Mouse (Mus musculus) cerebellum, adult 8-10 months (tissue): ENCODE results near the gene Lemd1.
A peak's percentile ranks its signal among the peaks of the same experiment; 100 is the strongest.

ENCODE experiments used
- DNase-seq: peaks from one replicate; pipeline ENCODE4 v3.0.0; 2022

The Lemd1 gene

DNA sequence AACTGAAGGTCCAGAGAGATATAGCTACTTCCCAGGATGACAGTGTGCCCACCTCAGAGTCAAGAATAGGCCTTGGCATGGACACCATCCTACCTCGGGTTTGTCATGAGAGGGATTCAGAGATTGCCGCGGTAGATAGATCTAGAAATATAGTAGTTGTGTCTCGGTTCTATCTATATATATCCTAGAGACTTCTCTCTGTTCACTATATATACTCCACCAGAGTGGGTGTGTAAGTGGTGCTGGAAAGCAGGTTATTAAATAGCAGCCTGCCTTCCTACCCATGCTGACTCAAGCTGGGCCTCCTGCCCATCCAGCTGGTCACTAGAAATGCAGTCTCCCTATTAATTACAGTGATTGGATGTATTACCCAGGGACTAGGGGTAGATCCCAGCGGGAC, 11.5 kb downstream of the Lemd1 start:
- no peak for DNase-seq

GRCm38 (mm10) chr1:132205958-132206357, 14.7 kb downstream of the Lemd1 start:
- DNase-seq = no peak

- no peak for DNase-seq
These were observed 15.6 kb downstream of the Lemd1 start for GRCm38 (mm10) chr1:132206828-132207227.

DNA sequence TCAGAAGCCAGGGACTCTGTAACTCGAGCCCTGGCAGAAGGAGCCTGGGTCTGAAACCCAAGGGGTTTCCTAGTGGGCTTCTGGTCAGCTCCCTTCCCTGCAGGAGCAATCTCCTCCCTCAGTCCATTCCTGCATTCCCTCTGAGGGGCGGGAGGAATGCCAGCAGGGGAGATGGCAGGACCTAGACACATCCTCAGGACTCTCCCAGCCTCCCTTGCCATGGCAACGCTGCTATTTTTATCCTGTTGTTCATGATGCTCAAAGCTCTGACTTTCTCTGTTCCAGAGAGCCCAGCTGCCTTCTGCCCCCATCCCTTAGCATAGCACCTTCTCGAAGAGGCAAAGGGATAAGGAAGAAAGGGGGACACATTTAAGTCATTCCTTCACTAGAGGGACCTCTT, 16.9 kb downstream of the Lemd1 start:
- DNase-seq = peak; percentile 50

DNA sequence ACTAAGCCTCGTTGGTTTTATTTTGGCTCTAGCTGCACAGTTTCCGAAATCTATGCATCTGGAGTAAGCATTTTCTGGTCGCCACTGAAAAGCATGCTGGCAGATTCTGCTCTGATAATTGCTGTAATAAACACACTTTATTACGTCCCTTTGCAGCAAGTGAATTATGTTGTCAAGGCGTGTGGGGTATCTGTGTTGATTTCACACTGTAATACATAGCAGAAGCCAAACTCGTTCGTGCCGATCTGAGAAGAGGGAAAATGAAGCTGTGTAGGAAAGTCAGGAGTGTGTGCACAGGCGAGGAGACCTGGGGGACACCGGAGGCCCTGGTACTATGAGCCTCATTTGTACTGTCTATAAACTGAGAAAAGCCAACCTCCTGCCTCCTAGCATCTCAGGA, 18.2 kb downstream of the Lemd1 start:
- no peak for DNase-seq

DNA sequence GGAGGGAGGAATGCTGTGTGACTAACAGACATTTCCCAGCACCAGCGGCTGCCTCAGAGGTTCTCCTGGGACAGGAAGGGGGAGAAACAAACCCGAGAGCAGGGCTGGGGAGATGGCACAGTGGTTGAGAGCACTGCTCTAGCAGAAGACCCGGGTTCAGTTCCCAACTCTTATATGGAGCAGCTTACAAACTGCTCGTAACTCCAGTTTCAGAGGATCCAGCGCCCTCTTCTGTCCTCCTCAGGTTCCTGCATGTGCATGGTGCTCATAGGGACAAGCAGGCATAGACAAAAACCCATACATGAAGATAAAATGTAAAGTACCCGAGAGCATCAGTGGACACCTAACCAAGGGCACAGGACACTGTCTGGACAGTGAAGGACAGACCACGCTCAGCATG, 19.7 kb downstream of the Lemd1 start:
- DNase-seq = no peak

GRCm38 (mm10) chr1:132211672-132212071, 20.4 kb downstream of the Lemd1 start:
- DNase-seq = no peak

DNA sequence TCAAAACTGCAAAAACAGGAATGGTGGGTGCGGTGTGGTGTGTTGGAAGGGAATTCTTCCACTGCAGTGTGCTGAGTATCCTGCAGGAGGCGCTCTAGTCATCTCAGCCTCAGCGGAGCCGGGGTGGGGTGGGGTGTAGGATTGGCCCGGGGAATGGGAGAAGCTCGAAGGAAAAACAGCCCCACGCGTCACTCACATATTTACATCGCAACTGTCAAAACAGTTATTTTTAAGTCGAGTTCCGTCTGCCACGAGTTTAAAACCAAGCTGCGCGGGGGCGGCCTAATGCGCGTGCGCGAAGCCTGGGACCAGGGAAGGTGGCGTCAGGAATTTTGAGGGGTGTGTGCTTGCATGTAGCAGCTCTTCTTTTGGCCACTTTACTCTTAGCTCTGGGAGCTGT, 21.0 kb downstream of the Lemd1 start:
- peak; percentile 52 for DNase-seq

DNA sequence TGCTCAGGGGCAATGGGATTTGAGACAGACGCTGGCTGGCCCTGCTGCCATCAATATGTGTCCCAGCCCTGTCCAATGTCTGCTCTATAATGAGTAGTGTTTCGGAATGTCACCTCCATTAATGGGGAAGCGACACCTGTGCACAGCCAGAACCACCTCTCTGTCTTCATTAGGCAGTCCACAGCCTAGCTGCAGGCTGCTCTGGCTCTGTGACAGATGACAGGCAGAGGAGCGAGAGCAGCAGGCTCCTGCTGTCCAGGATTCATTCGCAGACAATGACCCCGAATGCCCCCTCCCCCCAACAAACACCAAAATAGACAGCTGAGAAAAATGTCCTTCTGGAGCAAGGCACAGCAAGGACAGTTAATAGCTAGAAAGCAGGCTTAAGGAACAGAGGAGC, 21.8 kb downstream of the Lemd1 start:
- DNase-seq = no peak

DNA sequence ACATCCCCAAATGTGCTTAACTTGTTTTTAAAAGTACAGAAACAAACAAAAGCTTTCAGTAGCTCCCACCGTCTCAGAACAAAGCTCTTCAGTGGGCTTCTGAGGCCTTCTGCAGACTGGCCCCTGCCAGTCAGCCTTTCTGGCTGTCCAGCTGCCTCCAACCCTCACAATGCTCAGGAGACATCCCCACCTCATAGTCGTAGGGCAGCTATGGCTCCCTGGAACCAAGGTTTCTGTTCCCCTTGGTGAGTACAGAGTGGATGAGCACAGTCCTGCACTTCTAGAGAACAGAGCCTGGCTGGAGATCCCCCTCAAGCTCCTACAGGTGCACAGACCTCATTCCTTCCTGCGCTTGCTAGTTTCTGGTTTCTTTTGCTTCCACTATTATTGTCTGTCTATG, 25.0 kb downstream of the Lemd1 start:
- no peak for DNase-seq

DNA sequence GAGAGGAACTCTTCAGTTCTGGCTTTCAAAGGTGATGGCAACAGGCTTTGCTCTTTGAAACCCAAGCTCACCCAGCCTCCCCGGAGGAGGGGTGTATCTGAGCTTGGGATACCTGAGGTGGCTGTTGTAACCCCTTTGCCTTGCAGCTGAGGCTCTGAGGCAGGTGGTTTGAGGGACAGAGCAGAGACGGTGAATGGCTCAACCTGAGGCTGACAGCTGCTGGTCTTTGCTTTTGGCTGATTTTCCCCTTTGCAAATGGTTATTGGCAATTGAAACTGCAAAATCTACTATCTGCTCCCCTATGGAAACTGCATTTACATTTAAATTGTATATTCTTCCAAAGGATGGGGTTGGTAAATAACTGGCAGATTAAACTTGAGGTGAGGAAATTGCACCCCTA, 30.4 kb downstream of the Lemd1 start:
- no peak for DNase-seq

DNA sequence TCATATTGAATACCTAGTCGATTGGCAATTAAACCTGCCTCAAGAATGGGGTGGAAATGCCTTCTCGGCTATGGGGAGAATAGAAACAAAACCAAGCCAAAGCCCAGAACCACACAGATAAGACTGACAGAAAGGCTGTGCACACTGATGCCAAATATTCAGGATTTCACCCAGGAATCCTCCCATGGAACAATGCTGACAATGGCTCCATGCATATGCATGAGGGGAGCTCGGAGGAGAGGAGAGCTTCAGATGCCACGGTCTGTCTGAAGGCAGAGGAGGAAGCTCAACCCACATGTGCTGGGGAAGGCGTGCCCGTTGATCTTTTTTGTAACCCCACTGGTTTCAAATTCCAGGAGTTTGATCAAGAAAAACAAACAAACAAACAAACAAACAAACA, 30.9 kb downstream of the Lemd1 start:
- no peak for DNase-seq

- no peak for DNase-seq
These were observed 35.3 kb downstream of the Lemd1 start for GRCm38 (mm10) chr1:132226297-132227080.

- DNase-seq = no peak
These were observed 38.4 kb downstream of the Lemd1 start, which contains the start of gene Gm10188 for GRCm38 (mm10) chr1:132229667-132230066. Gm10188 (minus strand) TSS chr1:132229767.

DNA sequence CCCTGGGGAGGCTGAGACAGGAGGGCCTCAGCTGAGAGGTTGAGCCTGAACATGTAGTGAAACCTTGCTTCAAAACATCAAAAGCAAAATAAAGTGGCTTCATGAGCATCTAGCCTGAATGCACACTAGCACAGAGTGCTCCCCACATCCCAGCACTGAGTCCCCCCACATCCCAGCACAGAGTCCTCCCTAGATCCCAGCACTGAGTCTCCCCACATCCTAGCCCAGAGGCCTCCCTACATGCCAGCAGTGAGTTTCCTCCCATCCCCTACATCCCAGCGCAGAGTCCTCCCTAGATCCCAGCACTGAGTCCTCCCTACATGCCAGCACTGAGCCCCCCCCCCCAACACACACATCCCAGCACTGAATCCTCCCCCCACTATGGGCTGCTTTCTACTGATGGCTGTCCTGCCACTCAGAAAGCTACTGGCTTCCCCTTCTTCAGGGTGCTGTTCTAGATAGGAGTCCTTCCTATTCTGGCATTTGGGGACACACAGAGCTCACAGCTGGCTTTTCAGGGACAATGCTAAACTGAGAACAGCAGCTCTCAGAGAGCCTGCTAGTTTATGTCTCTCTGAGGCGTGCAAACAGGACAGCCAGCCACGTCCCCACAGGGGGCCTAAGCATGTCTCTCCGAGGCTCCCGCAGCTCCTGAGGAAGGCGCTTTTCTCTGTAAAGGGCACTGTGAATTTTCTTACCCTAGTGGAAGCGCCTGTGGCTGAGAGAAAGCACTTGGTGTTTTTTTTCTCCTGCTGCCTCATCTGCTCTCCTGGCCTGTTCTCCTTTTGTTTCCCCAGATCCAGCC, 40.4 kb downstream of the Lemd1 start:
- DNase-seq = no peak

- DNase-seq = no peak
These were observed 42.3 kb downstream of the Lemd1 start for GRCm38 (mm10) chr1:132233566-132233965.

DNA sequence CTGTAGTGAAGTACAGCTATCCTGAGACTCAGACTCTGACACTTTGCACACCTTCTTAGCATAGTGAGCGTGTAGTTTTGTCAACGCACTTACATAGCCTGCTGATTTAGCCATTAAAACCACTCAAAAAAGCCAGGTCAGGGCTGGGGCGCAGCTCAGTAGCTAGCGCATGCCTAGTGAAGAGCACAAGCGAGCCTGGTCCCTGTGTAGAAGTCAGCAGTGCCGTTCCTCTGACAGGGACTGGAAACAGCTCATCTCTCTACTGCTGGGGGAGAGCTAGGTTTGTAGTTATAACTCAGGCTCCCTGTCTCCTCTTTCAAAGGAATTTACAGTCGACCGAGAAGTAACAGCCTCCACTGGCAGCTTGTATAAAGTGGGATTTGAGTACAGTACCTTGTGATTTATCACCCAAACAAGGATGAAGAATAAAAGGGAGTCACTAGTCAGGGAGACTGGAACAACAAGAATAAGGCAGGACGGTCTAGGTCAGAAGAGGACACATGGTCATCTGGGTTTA, 43.6 kb downstream of the Lemd1 start:
- DNase-seq = no peak

DNA sequence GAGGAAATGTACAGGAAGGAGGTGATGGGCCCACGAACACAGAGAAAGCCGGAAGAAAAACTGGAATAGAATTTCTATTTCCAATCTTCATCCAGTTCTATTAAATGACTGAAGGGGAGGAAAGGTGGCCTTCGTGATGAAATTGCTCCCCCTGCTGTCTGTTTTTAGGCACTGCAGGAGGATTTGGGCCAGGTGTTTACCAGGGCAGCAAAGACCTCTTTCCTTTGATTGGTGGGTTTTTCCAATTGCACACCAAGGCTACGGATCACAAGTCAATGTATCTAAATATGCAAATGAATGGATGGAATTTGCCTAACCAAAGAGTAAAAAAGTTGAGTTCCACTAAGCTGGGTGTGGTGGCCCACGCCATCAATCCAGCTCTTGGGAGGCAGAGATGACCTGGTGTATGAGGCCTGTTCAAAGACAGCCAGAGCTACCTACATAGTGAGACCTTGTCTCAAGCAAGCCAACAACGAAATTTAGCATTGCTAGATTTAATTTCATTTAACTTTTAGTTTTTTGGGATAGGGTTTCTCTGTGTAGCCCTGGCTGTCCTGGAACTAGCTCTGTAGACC, 46.4 kb downstream of the Lemd1 start:
- DNase-seq = peak; percentile 74

DNA sequence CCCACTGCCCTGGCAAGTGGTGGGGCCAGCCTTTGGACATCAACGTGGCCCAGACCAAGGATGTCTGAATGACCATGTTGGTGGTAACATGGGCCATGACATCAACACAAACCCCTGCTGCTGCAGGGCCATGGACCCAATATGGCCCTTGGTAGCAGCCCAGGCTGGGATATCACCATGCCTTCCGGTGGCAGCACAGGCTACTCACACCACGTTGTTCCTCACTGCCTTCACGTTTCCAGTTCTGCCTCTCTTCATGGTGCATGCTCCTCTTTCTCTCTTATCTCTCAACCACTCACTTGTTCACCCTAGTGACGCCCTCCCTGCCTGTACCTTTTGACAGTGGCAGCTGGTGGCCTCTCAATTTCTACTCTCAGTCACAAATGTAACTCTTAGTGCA, 53.8 kb downstream of the Lemd1 start:
- no peak for DNase-seq

- DNase-seq = no peak
These were observed 54.9 kb downstream of the Lemd1 start for GRCm38 (mm10) chr1:132246137-132246536.

- DNase-seq = no peak
These were observed 55.4 kb downstream of the Lemd1 start for GRCm38 (mm10) chr1:132246641-132247040.

GRCm38 (mm10) chr1:132254467-132254866, 63.2 kb downstream of the Lemd1 start:
- DNase-seq = no peak

GRCm38 (mm10) chr1:132260331-132260730, 69.1 kb downstream of the Lemd1 start:
- no peak for DNase-seq

DNA sequence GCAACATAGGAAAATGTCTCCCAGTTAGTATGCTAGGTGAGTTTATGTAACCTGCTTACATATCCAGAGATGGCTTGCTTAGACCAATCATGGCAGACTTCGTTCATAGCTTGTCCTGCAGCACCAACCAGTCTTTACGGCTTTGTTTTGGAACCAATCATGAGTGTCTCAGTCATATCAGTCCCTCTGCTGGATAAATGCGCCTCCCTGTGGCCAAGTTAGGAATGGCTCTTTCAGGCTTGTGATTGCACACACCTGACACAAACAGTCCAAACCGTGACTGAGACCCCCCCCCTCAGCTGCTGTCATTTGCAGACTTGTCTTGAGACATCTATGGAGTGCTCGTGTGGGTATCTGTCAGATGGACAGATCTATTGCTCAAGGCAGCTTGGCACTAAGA, 69.8 kb downstream of the Lemd1 start:
- no peak for DNase-seq
